Mouse (Mus musculus) stomach, embryonic 15.5 days (tissue): ENCODE results near the gene Abca15. TPM values are rescaled to one million over a fixed set of nuclear protein-coding genes. Genes with fewer than 3 reads are reported as not detected.

Experiments used
- polyA plus RNA-seq: library from polyadenylated mRNA; unstranded; fragments of >200 nt; fragmentation: Nextera tagmentation; extraction: Ambion mirVana; gene quantifications from 2 replicates; pipeline ENCODE4 v1.2.1, GENCODE M21; 2015

The Abca15 gene
- polyA plus RNA-seq, 1 experiment from 2014 or later = not detected

Other genes with a start within 250 kb of the Abca15 start
- 0.01 TPM in 1 of 2 replicates, not detected in the other for gene Dnah3, start 233.4 kb upstream of the Abca15 start, polyA plus RNA-seq
- gene Tmem159, start 226.3 kb upstream of the Abca15 start, polyA plus RNA-seq = 33.2 and 45.4 TPM in 2 replicates
- gene Zp2, start 183.4 kb upstream of the Abca15 start, polyA plus RNA-seq = 0.15 TPM in 1 of 2 replicates, not detected in the other
- gene Anks4b, start 154.8 kb upstream of the Abca15 start, polyA plus RNA-seq = 2.7 and 3.2 TPM in 2 replicates
- 5.2 and 6.7 TPM in 2 replicates for gene Crym, start 126.6 kb upstream of the Abca15 start, polyA plus RNA-seq
- not detected in 2 replicates for gene Abca14, start 124.7 kb upstream of the Abca15 start, polyA plus RNA-seq
- gene Abca16, start 81.0 kb downstream of the Abca15 start, polyA plus RNA-seq = not detected in 2 replicates